Mouse (Mus musculus): ENCODE measurements around the gene Gm27021. TPM values are rescaled to one million over a fixed set of nuclear protein-coding genes. Genes with fewer than 3 reads are reported as not detected.

The Gm27021 gene
- total and polyA plus RNA-seq, 3 experiments = not detected

GRCm38 (mm10) chr8:120692934-120693333 lies 25.1 kb upstream of the Gm27021 start:
- H3K27ac ChIP-seq = no peak overlapping the region
- no peak for TF ChIP-seq EP300 (IDR thresholded peaks at IDR 0.05; ENCODE audit: insufficient read depth, low read depth, low read length)
- TF ChIP-seq POLR2A (IDR thresholded peaks at IDR 0.05; ENCODE audit: insufficient read depth, low read depth, low read length) = no peak
- TF ChIP-seq CTCF (IDR thresholded peaks at IDR 0.05) = no peak
- H3K9ac ChIP-seq (ENCODE audit: low read depth, low read length) = no peak overlapping the region

GRCm38 (mm10) chr8:120688511-120688910 lies 20.6 kb upstream of the Gm27021 start:
- no peak for DNase-seq
- H3K27me3 ChIP-seq (ENCODE audit: control insufficient read depth, insufficient read depth, low read length) = no peaks in the 10 kb centered on the region
- no peak overlapping the region for H3K4me3 ChIP-seq
- no peaks in the 10 kb centered on the region; the same call in 1 of the 2 replicates for H3K4me1 ChIP-seq (ENCODE audit: control insufficient read depth, insufficient read depth, low read length)
- H3K79me2 ChIP-seq (replicated peaks; ENCODE audit: control insufficient read depth, insufficient read depth, low read length) = no peaks in the 10 kb centered on the region
- WGBS = 92% methylated on average over 7 of the region's 7 CpGs
- H3K36me3 ChIP-seq (ENCODE audit: control insufficient read depth, insufficient read depth, low read length) = no peaks in the 10 kb centered on the region
- no peak overlapping the region for H3K27ac ChIP-seq
- intact Hi-C loops (cut with DNase I) = no loop called here
- H3K9ac ChIP-seq (ENCODE audit: low read depth, low read length) = no peak overlapping the region
- TF ChIP-seq CTCF (IDR thresholded peaks at IDR 0.05) = no peak
- TF ChIP-seq POLR2A (IDR thresholded peaks at IDR 0.05; ENCODE audit: insufficient read depth, low read depth, low read length) = no peak
- TF ChIP-seq EP300 (IDR thresholded peaks at IDR 0.05; ENCODE audit: insufficient read depth, low read depth, low read length) = no peak

More at GRCm38 (mm10) chr8:120692934-120693333, 25.1 kb upstream of the Gm27021 start:
- Histone ChIP-seq H3K36me3 (ENCODE audit: control insufficient read depth, insufficient read depth, low read length) (no peaks in the 10 kb centered on the region), H3K27me3 (ENCODE audit: control insufficient read depth, insufficient read depth, low read length) (no peaks in the 10 kb centered on the region), H3K4me3 (no peak overlapping the region), H3K4me1 (ENCODE audit: control insufficient read depth, insufficient read depth, low read length) (peaks cover 10% of the 10 kb centered on the region), H3K79me2 (replicated peaks; ENCODE audit: control insufficient read depth, insufficient read depth, low read length) (no peaks in the 10 kb centered on the region)
- no peak for DNase-seq
- 95% methylated on average over 4 of the region's 4 CpGs for WGBS
- intact Hi-C loops (cut with DNase I) = no loop called here

GRCm38 (mm10) chr8:120687786-120688185 lies 19.9 kb upstream of the Gm27021 start:
- Histone ChIP-seq H3K27me3 (ENCODE audit: control insufficient read depth, insufficient read depth, low read length) (no peaks in the 10 kb centered on the region), H3K4me1 (ENCODE audit: control insufficient read depth, insufficient read depth, low read length) (peaks cover 1% of the 10 kb centered on the region; the same call in 1 of the 2 replicates), H3K27ac (no peak overlapping the region), H3K4me3 (no peak overlapping the region), H3K79me2 (replicated peaks; ENCODE audit: control insufficient read depth, insufficient read depth, low read length) (no peaks in the 10 kb centered on the region), H3K36me3 (ENCODE audit: control insufficient read depth, insufficient read depth, low read length) (no peaks in the 10 kb centered on the region), H3K9ac (ENCODE audit: low read depth, low read length) (no peak overlapping the region)
- intact Hi-C loops (cut with DNase I) = no loop called here
- 40% methylated on average over 8 of the region's 8 CpGs for WGBS
- TF ChIP-seq EP300 (IDR thresholded peaks at IDR 0.05; ENCODE audit: insufficient read depth, low read depth, low read length) (no peak), CTCF (IDR thresholded peaks at IDR 0.05) (no peak), POLR2A (IDR thresholded peaks at IDR 0.05; ENCODE audit: insufficient read depth, low read depth, low read length) (no peak)
- DNase-seq = peak; percentile 68 to 76

- Histone ChIP-seq H3K9ac (ENCODE audit: low read depth, low read length) (no peak overlapping the region), H3K27ac (no peak overlapping the region), H3K27me3 (ENCODE audit: control insufficient read depth, insufficient read depth, low read length) (no peaks in the 10 kb centered on the region), H3K4me1 (ENCODE audit: control insufficient read depth, insufficient read depth, low read length) (peaks cover 1% of the 10 kb centered on the region; the same call in 1 of the 2 replicates), H3K36me3 (ENCODE audit: control insufficient read depth, insufficient read depth, low read length) (no peaks in the 10 kb centered on the region), H3K4me3 (no peak overlapping the region), H3K79me2 (replicated peaks; ENCODE audit: control insufficient read depth, insufficient read depth, low read length) (no peaks in the 10 kb centered on the region)
- WGBS = 86% methylated on average over 5 of the region's 5 CpGs
- TF ChIP-seq EP300 (IDR thresholded peaks at IDR 0.05; ENCODE audit: insufficient read depth, low read depth, low read length) (no peak), CTCF (IDR thresholded peaks at IDR 0.05) (no peak), POLR2A (IDR thresholded peaks at IDR 0.05; ENCODE audit: insufficient read depth, low read depth, low read length) (no peak)
- intact Hi-C loops (cut with DNase I) = no loop called here
- DNase-seq = no peak
These were observed 18.7 kb upstream of the Gm27021 start for GRCm38 (mm10) chr8:120686576-120686975.

GRCm38 (mm10) chr8:120686051-120686450 lies 18.2 kb upstream of the Gm27021 start:
- H3K4me1 ChIP-seq (ENCODE audit: control insufficient read depth, insufficient read depth, low read length) = peaks cover 1% of the 10 kb centered on the region; the same call in 1 of the 2 replicates
- peak; percentile 63 to 80 for DNase-seq
- intact Hi-C loops (cut with DNase I) = no loop called here
- H3K27ac ChIP-seq = peak overlapping the region; percentile 68
- H3K27me3 ChIP-seq (ENCODE audit: control insufficient read depth, insufficient read depth, low read length) = no peaks in the 10 kb centered on the region
- no peaks in the 10 kb centered on the region for H3K36me3 ChIP-seq (ENCODE audit: control insufficient read depth, insufficient read depth, low read length)
- no peak overlapping the region for H3K4me3 ChIP-seq
- WGBS = 76% methylated on average over 13 of the region's 13 CpGs
- H3K79me2 ChIP-seq (replicated peaks; ENCODE audit: control insufficient read depth, insufficient read depth, low read length) = no peaks in the 10 kb centered on the region
- H3K9ac ChIP-seq (ENCODE audit: low read depth, low read length) = no peak overlapping the region
- TF ChIP-seq CTCF (IDR thresholded peaks at IDR 0.05) = no peak
- TF ChIP-seq POLR2A (IDR thresholded peaks at IDR 0.05; ENCODE audit: insufficient read depth, low read depth, low read length) = no peak
- no peak for TF ChIP-seq EP300 (IDR thresholded peaks at IDR 0.05; ENCODE audit: insufficient read depth, low read depth, low read length)

- Histone ChIP-seq H3K79me2 (replicated peaks; ENCODE audit: control insufficient read depth, insufficient read depth, low read length) (no peaks in the 10 kb centered on the region), H3K27ac (peak overlapping the region; percentile 68), H3K36me3 (ENCODE audit: control insufficient read depth, insufficient read depth, low read length) (no peaks in the 10 kb centered on the region), H3K27me3 (ENCODE audit: control insufficient read depth, insufficient read depth, low read length) (no peaks in the 10 kb centered on the region), H3K9ac (ENCODE audit: low read depth, low read length) (no peak overlapping the region), H3K4me3 (no peak overlapping the region), H3K4me1 (ENCODE audit: control insufficient read depth, insufficient read depth, low read length) (peaks cover 1% of the 10 kb centered on the region; the same call in 1 of the 2 replicates)
- intact Hi-C loops (cut with DNase I) = no loop called here
- TF ChIP-seq EP300 (IDR thresholded peaks at IDR 0.05; ENCODE audit: insufficient read depth, low read depth, low read length) = no peak
- no peak for TF ChIP-seq CTCF (IDR thresholded peaks at IDR 0.05)
- TF ChIP-seq POLR2A (IDR thresholded peaks at IDR 0.05; ENCODE audit: insufficient read depth, low read depth, low read length) = no peak
- 75% methylated on average over 8 of the region's 8 CpGs for WGBS
- DNase-seq = no peak
These were observed 17.7 kb upstream of the Gm27021 start for GRCm38 (mm10) chr8:120685591-120685990.

All from heart, adult 2 months (tissue).